Mouse (Mus musculus): ENCODE measurements around the gene Ubc.

DNA sequence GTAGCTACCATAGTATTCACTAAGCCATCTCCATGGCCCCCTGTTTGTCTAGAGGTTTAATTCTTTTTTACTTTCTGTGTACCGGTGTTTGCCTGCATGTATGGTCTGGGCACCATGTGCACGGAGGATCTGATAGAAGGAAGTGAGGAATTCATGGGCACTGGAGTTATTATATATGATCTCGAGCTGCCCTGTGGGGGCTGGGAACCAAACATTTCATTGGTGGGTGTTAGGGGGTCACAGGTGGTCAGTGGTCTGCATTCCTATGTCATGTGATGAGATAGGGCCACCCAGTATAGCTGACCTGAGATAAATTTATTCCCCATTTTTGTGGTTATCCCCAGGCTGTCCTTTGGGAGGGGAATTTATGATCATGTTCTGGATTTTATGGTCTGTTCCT, 5.0 kb upstream of the Ubc start:
- no peak for TF ChIP-seq GATA1 (IDR thresholded peaks at IDR 0.05; ENCODE audit: borderline replicate concordance, low read length)
- no peak for TF ChIP-seq FLI1 (IDR thresholded peaks at IDR 0.05; ENCODE audit: low read length)

Measured in megakaryocyte, embryonic 14.5 days (primary cell).